ENCODE assay signal across 8 mouse cellular contexts in genomic region chr15:98832161-98833058, GRCm38 (mm10). TPM values are rescaled to one million over a fixed set of nuclear protein-coding genes. Genes with fewer than 3 reads are reported as not detected.
DNase-seq lines count a peak whose midpoint lies in the region; ATAC-seq and TF ChIP-seq lines count a peak whose summit lies in the region.

No protein-coding gene starts in this region.

- peaks cover 36% of the 10 kb centered on the region for H3K79me2 ChIP-seq in macrophage (ENCODE audit: inconsistent target)

- H3K4me3 ChIP-seq in heart, embryonic 15.5 days = 0 out of 2 replicates have a peak overlapping the region, but pooled peaks have one; percentile 86
- H3K4me3 ChIP-seq in ES-E14 (ENCODE audit: insufficient read depth in 1 of 2, low read depth in 1 of 2, low read length in 2 of 2, poor library complexity in 1 of 2, severe bottlenecking in 1 of 2) (peak overlapping the region in 1 of 2 experiments; percentile 87; a peak in 1 of 4 replicates), macrophage (ENCODE audit: inconsistent target) (peak overlapping the region; percentile 13; the same call in 1 of the 2 replicates)
- no peak overlapping the region for H3K4me3 ChIP-seq in stomach, embryonic 16.5 days (replicated peaks; ENCODE audit: low read length)

- H3K27ac ChIP-seq in heart, embryonic 15.5 days = peak overlapping the region; percentile 99
- H3K27ac ChIP-seq in ES-E14 (ENCODE audit: insufficient read depth, low read depth, low read length, poor library complexity, severe bottlenecking) (peak overlapping the region; percentile 63), macrophage (peak overlapping the region; percentile 82)
- peak overlapping the region; percentile 94 for H3K27ac ChIP-seq in stomach, embryonic 16.5 days (ENCODE audit: low read length)

- no peak for ATAC-seq in heart, embryonic 15.5 days (replicated peaks; ENCODE audit: insufficient number of reproducible peaks, insufficient read depth, low FRiP score, low read depth)
- peak; percentile 47 for ATAC-seq in granulocyte monocyte progenitor cell, adult 5-6 weeks (replicated peaks; ENCODE audit: poor library complexity, severe bottlenecking)
- no peak for ATAC-seq in stomach, embryonic 16.5 days (ENCODE audit: insufficient read depth, low FRiP score)

- no peaks in the 10 kb centered on the region for H3K27me3 ChIP-seq in heart, embryonic 15.5 days
- H3K27me3 ChIP-seq in stomach, embryonic 16.5 days (ENCODE audit: control insufficient read depth, insufficient read depth, low read length) = no peaks in the 10 kb centered on the region

- WGBS in heart, embryonic 15.5 days = 45% methylated on average over 12 of the region's 12 CpGs
- WGBS in macrophage (ENCODE audit: missing documents) = 11% methylated on average over 10 of the region's 12 CpGs
- 48% methylated on average over 12 of the region's 12 CpGs for WGBS in stomach, embryonic 16.5 days

- peaks cover 39% of the 10 kb centered on the region for H3K4me1 ChIP-seq in heart, embryonic 15.5 days (replicated peaks)
- H3K4me1 ChIP-seq in ES-E14 (ENCODE audit: control insufficient read depth in 2 of 2, insufficient read depth in 2 of 2, low read length in 2 of 2, poor library complexity in 1 of 2) = peaks cover 9 to 18% of the 10 kb centered on the region in 2 experiments
- H3K4me1 ChIP-seq in stomach, embryonic 16.5 days (ENCODE audit: control insufficient read depth, insufficient read depth, low read length) = peaks cover 10% of the 10 kb centered on the region

- in situ Hi-C loops in ES-E14 (cut with MboI; ENCODE audit: low sequenced_read_pairs in 2 of 2, unreplicated experiment in 2 of 2) = no loop called here

- DNase-seq in heart, adult 8-10 months (ENCODE audit: low spot score) = no peak
- no peak for DNase-seq in ES-E14 (ENCODE audit: low read depth, low spot score)
- no peak for DNase-seq in cerebellum, adult 8-10 months
- no peak for DNase-seq in embryo, embryonic 10.5 days (ENCODE audit: low spot score)

- H3K9me3 ChIP-seq in heart, embryonic 15.5 days (replicated peaks) = no peaks in the 10 kb centered on the region
- H3K9me3 ChIP-seq in ES-E14 (ENCODE audit: control insufficient read depth, insufficient read depth, low read depth, low read length) = no peaks in the 10 kb centered on the region
- H3K9me3 ChIP-seq in stomach, embryonic 16.5 days (replicated peaks; ENCODE audit: control insufficient read depth, low read length) = no peaks in the 10 kb centered on the region

- H3K4me2 ChIP-seq in heart, embryonic 15.5 days = peak overlapping the region; percentile 68; the same call in 1 of the 2 replicates
- H3K4me2 ChIP-seq in stomach, embryonic 16.5 days (ENCODE audit: low read depth, low read length) = peak overlapping the region; percentile 73

- H3K9ac ChIP-seq in heart, embryonic 15.5 days = no peak overlapping the region
- peak overlapping the region; percentile 31; the same call in 1 of the 2 replicates for H3K9ac ChIP-seq in ES-E14 (ENCODE audit: insufficient read depth, low read depth, low read length, poor library complexity, severe bottlenecking)
- H3K9ac ChIP-seq in stomach, embryonic 16.5 days (ENCODE audit: low read length) = peak overlapping the region; percentile 66; the same call in 1 of the 2 replicates

- H3K36me3 ChIP-seq in heart, embryonic 15.5 days = peaks cover 50% of the 10 kb centered on the region
- peaks cover 40% of the 10 kb centered on the region for H3K36me3 ChIP-seq in ES-E14 (ENCODE audit: control insufficient read depth, insufficient read depth, low read length, poor library complexity, severe bottlenecking)
- peaks cover 34% of the 10 kb centered on the region for H3K36me3 ChIP-seq in macrophage (ENCODE audit: inconsistent target)
- H3K36me3 ChIP-seq in stomach, embryonic 16.5 days (ENCODE audit: control insufficient read depth, insufficient read depth, low read length) = peaks cover 28% of the 10 kb centered on the region

TF ChIP-seq in ES-E14, 5 proteins besides CTCF, POLR2A, EP300 and RAD21:
- TF ChIP-seq ZC3H11A (IDR thresholded peaks at IDR 0.05; ENCODE audit: borderline replicate concordance, low read depth, low read length) (no peak), CHD2 (IDR thresholded peaks at IDR 0.05; ENCODE audit: low read depth, low read length) (no peak), ZNF384 (IDR thresholded peaks at IDR 0.05; ENCODE audit: low read depth, low read length) (no peak), MAFK (IDR thresholded peaks at IDR 0.05; ENCODE audit: insufficient read depth, low read depth, low read length) (no peak), HCFC1 (IDR thresholded peaks at IDR 0.05; ENCODE audit: borderline replicate concordance, insufficient read depth, low read length) (no peak)

RNA-seq across cellular contexts. Expression of gene Prkag1, which starts 1.1 kb away (rescaled TPM):
- 93.5 and 100 TPM in 2 replicates for polyA plus RNA-seq in heart, embryonic 15.5 days (2015; fragmentation: Nextera tagmentation; extraction: Ambion mirVana)
- 100 to 1,000 TPM in 2 of 4 experiments, 10 to 100 TPM in 2; 96.7 to 129 (median 109) TPM for total RNA-seq in heart, adult 8-10 months (2022)
- 36.6 and 54.7 TPM in 2 replicates for total RNA-seq in ES-E14 (2012; rRNA removed)
- 34.2 and 63.8 TPM in 2 replicates for total RNA-seq in granulocyte monocyte progenitor cell, adult 5-6 weeks (2014; fragmentation: Nextera tagmentation)
- 85.0 and 110 TPM in 2 replicates for total RNA-seq in granulocyte monocyte progenitor cell, adult 5-6 weeks (2017)
- total RNA-seq in macrophage (2018; cell fraction: chromatin; rRNA removed) = 10 to 100 TPM; 22.0 to 92.3 (median 54.9) TPM
- 10 to 100 TPM; 22.1 to 38.1 (median 31.7) TPM for total RNA-seq in macrophage (2018; cell fraction: cytosol; rRNA removed)
- 10 to 100 TPM; 20.7 to 67.8 (median 38.8) TPM for total RNA-seq in macrophage (2018; cell fraction: nucleus; rRNA removed)
- polyA plus RNA-seq in macrophage (2018) = 34.9 to 43.9 TPM (median 40.2 TPM) in 3 replicates
- 85.4 and 86.4 TPM in 2 replicates for polyA plus RNA-seq in stomach, embryonic 16.5 days (2015; fragmentation: Nextera tagmentation; extraction: Ambion mirVana)

RNA-seq across cellular contexts. Expression of gene Ddn, which starts 23.1 kb away (rescaled TPM):
- 0.32 and 0.66 TPM in 2 replicates for polyA plus RNA-seq in heart, embryonic 15.5 days (2015; fragmentation: Nextera tagmentation; extraction: Ambion mirVana)
- total RNA-seq in heart, adult 8-10 months (2022) = under 1 TPM; 0.63 to 0.84 (median 0.72) TPM
- total RNA-seq in ES-E14 (2012; rRNA removed) = 0.11 and 0.22 TPM in 2 replicates
- total RNA-seq in granulocyte monocyte progenitor cell, adult 5-6 weeks (2014; fragmentation: Nextera tagmentation) = not detected in 2 replicates
- not detected in 2 replicates for total RNA-seq in granulocyte monocyte progenitor cell, adult 5-6 weeks (2017)
- under 1 TPM in 1 of 26 experiments, not detected in 25; 0.20 TPM for total RNA-seq in macrophage (2018; cell fraction: chromatin; rRNA removed)
- total RNA-seq in macrophage (2018; cell fraction: cytosol; rRNA removed) = under 1 TPM in 9 of 26 experiments, not detected in 17; 0.04 to 0.26 (median 0.05) TPM
- total RNA-seq in macrophage (2018; cell fraction: nucleus; rRNA removed) = under 1 TPM in 5 of 26 experiments, not detected in 21; 0.20 to 0.85 (median 0.27) TPM
- 0.06 TPM in 1 of 3 replicates, not detected in the others for polyA plus RNA-seq in macrophage (2018)
- not detected in 2 replicates for polyA plus RNA-seq in stomach, embryonic 16.5 days (2015; fragmentation: Nextera tagmentation; extraction: Ambion mirVana)

RNA-seq across cellular contexts. Expression of gene Kmt2d, which starts 38.6 kb away (rescaled TPM):
- polyA plus RNA-seq in heart, embryonic 15.5 days (2015; fragmentation: Nextera tagmentation; extraction: Ambion mirVana) = 7.6 and 9.3 TPM in 2 replicates
- total RNA-seq in heart, adult 8-10 months (2022) = 10 to 100 TPM; 54.7 to 66.1 (median 59.8) TPM
- 30.7 and 35.9 TPM in 2 replicates for total RNA-seq in ES-E14 (2012; rRNA removed)
- 59.0 and 81.0 TPM in 2 replicates for total RNA-seq in granulocyte monocyte progenitor cell, adult 5-6 weeks (2014; fragmentation: Nextera tagmentation)
- total RNA-seq in granulocyte monocyte progenitor cell, adult 5-6 weeks (2017) = 15.8 and 24.9 TPM in 2 replicates
- 100 to 1,000 TPM; 122 to 676 (median 339) TPM for total RNA-seq in macrophage (2018; cell fraction: chromatin; rRNA removed)
- total RNA-seq in macrophage (2018; cell fraction: cytosol; rRNA removed) = 10 to 100 TPM; 43.4 to 81.0 (median 59.4) TPM
- total RNA-seq in macrophage (2018; cell fraction: nucleus; rRNA removed) = 100 to 1,000 TPM in 25 of 26 experiments, 10 to 100 TPM in 1; 94.8 to 215 (median 174) TPM
- 17.3 to 22.5 TPM (median 19.8 TPM) in 3 replicates for polyA plus RNA-seq in macrophage (2018)
- 10.1 and 11.4 TPM in 2 replicates for polyA plus RNA-seq in stomach, embryonic 16.5 days (2015; fragmentation: Nextera tagmentation; extraction: Ambion mirVana)

RNA-seq across cellular contexts. Expression of gene Wnt1, which starts 42.8 kb away (rescaled TPM):
- not detected in 2 replicates for polyA plus RNA-seq in heart, embryonic 15.5 days (2015; fragmentation: Nextera tagmentation; extraction: Ambion mirVana)
- total RNA-seq in heart, adult 8-10 months (2022) = not detected
- not detected in 2 replicates for total RNA-seq in ES-E14 (2012; rRNA removed)
- not detected in 2 replicates for total RNA-seq in granulocyte monocyte progenitor cell, adult 5-6 weeks (2014; fragmentation: Nextera tagmentation)
- total RNA-seq in granulocyte monocyte progenitor cell, adult 5-6 weeks (2017) = not detected in 2 replicates
- total RNA-seq in macrophage (2018; cell fraction: chromatin; rRNA removed) = not detected
- under 1 TPM in 2 of 26 experiments, not detected in 24; 0.05 to 0.10 TPM for total RNA-seq in macrophage (2018; cell fraction: cytosol; rRNA removed)
- under 1 TPM in 1 of 26 experiments, not detected in 25; 0.23 TPM for total RNA-seq in macrophage (2018; cell fraction: nucleus; rRNA removed)
- not detected in 3 replicates for polyA plus RNA-seq in macrophage (2018)
- polyA plus RNA-seq in stomach, embryonic 16.5 days (2015; fragmentation: Nextera tagmentation; extraction: Ambion mirVana) = not detected in 2 replicates

RNA-seq across cellular contexts. Expression of gene Wnt10b, which starts 54.5 kb away (rescaled TPM):
- 0.46 TPM in 1 of 2 replicates, not detected in the other for polyA plus RNA-seq in heart, embryonic 15.5 days (2015; fragmentation: Nextera tagmentation; extraction: Ambion mirVana)
- under 1 TPM in 3 of 4 experiments, not detected in 1; 0.16 to 0.44 (median 0.26) TPM for total RNA-seq in heart, adult 8-10 months (2022)
- 1.1 and 1.3 TPM in 2 replicates for total RNA-seq in ES-E14 (2012; rRNA removed)
- 0.47 TPM in 1 of 2 replicates, not detected in the other for total RNA-seq in granulocyte monocyte progenitor cell, adult 5-6 weeks (2014; fragmentation: Nextera tagmentation)
- 0.26 TPM in 1 of 2 replicates, not detected in the other for total RNA-seq in granulocyte monocyte progenitor cell, adult 5-6 weeks (2017)
- not detected for total RNA-seq in macrophage (2018; cell fraction: chromatin; rRNA removed)
- total RNA-seq in macrophage (2018; cell fraction: cytosol; rRNA removed) = under 1 TPM in 1 of 26 experiments, not detected in 25; 0.05 TPM
- not detected for total RNA-seq in macrophage (2018; cell fraction: nucleus; rRNA removed)
- polyA plus RNA-seq in macrophage (2018) = not detected in 3 replicates
- 0.14 TPM in 1 of 2 replicates, not detected in the other for polyA plus RNA-seq in stomach, embryonic 16.5 days (2015; fragmentation: Nextera tagmentation; extraction: Ambion mirVana)
